8 mouse cellular contexts compared by ENCODE assay signal in the genomic region with DNA sequence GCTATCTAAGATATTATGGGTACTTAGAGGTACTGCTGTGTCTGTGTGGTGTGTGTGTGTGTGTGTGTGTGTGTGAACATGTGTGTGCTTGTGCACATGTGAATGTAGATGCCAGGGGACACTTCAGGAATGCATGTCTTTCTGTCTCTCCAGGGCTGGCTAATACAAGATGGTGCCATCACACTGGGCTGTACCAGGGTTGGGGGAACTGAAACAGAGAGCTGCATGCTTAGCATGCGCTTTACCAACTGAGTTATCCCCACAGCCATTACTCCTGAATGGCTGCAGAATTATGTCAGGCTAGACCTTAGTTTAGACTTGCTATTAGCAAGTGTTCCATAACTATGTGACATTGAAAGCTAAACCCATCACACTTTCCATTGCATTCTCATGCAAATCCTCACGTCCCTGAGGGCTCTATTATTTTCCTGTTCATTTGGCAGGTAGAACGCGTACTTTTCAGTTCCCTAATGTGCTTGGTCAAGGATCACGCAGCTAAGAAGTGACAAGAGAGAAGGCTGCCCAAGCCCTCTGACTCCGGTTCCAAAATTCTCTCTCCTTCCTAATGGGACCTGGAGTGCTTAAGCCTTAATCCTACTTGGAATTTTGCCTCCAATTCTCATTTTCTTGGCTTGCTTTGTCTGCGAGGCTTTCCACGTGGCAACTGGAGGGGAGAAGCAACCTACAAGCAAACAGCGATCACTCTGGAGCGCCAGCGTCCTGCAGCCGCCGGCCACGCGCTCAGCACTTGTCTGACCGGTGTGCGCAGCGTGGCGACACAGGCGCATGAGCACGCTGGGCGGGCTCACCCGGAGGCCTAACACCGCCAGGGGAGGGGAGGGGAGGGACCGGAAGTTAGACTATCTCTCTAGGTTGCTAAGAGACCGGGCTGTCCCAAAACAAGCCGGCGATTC. TPM values are rescaled to one million over a fixed set of nuclear protein-coding genes. Genes with fewer than 3 reads are reported as not detected.
DNase-seq lines count a peak whose midpoint lies in the region; ATAC-seq lines count a peak whose summit lies in the region.

A gene (plus strand): TSS at position 776 of the 914 bp plus-strand sequence.

- peak; percentile 95 for ATAC-seq in hindbrain, embryonic 13.5 days (ENCODE audit: low FRiP score)

- H3K27me3 ChIP-seq in hindbrain, embryonic 13.5 days, result 0 out of 2 replicates have a peak, but pooled peaks cover 3% of the 10 kb centered on the region

- H3K36me3 ChIP-seq in hindbrain, embryonic 13.5 days, result no peaks in the 10 kb centered on the region

- WGBS in hindbrain, embryonic 13.5 days, result 4% methylated on average over 28 of the region's 28 CpGs

- H3K4me2 ChIP-seq in hindbrain, embryonic 13.5 days, result peak within 1 kb of the TSS; percentile 68

- H3K9me3 ChIP-seq in hindbrain, embryonic 13.5 days, result no peaks in the 10 kb centered on the region

- H3K4me1 ChIP-seq in hindbrain, embryonic 13.5 days (replicated peaks), result peaks cover 18% of the 10 kb centered on the region

- peak within 1 kb of the TSS; percentile 66 for H3K9ac ChIP-seq in hindbrain, embryonic 13.5 days

- peak within 1 kb of the TSS; percentile 47 for H3K4me3 ChIP-seq in hindbrain, embryonic 13.5 days

- peak; percentile 87 for DNase-seq in MEL-GATA-1-ER (ENCODE audit: extremely low read depth, low read depth)
- peak; percentile 52 to 54 for DNase-seq in cerebellum, postnatal 14 days
- DNase-seq in frontal cortex, postnatal 14 days (ENCODE audit: low spot score in 2 of 2), result peak; percentile 56 to 70
- peak; percentile 53 to 60 for DNase-seq in layer of hippocampus, postnatal 25 days (ENCODE audit: extremely low spot score in 1 of 2, low spot score in 1 of 2)
- peak; percentile 94 for DNase-seq in lung, postnatal 25 days (ENCODE audit: low spot score)
- peak; percentile 93 for DNase-seq in retina, embryonic 14.5 days (ENCODE audit: low spot score)
- DNase-seq in thymus, postnatal 4 days, result peak; percentile 72

- H3K27ac ChIP-seq in hindbrain, embryonic 13.5 days, result peak within 1 kb of the TSS; percentile 79

RNA-seq across cellular contexts. Expression of the gene that starts here (rescaled TPM):
- 2.0 and 2.8 TPM in 2 replicates for polyA plus RNA-seq in hindbrain, embryonic 13.5 days (2015; fragmentation: Nextera tagmentation; extraction: Ambion mirVana)
- total RNA-seq in layer of hippocampus, postnatal 25 days (2021), result 1 to 10 TPM in 1 of 2 experiments, under 1 TPM in 1; 0.54 to 1.2 TPM

Comparison
In these comparisons a context has a peak if more than half of its experiments do, and no peak if none do; other contexts are left out.
1. Peak in every context shown above with its lines: DNase-seq, ATAC-seq, H3K4me3 ChIP-seq and H3K27ac ChIP-seq.